Mouse (Mus musculus) adrenal gland, postnatal 36 days (tissue): ENCODE measurements around the gene Pip5k1a. TPM values are rescaled to one million over a fixed set of nuclear protein-coding genes. Genes with fewer than 3 reads are reported as not detected.

Experiments used
- microRNA-seq: library from miRNA; unstranded; fragments of <30 nt; microRNA quantifications from one replicate; pipeline ENCODE4 v1.2.0, GENCODE M21; 2021
- total RNA-seq, 2 experiments: library from RNA; stranded (reverse); gene quantifications; 2 replicates each; pipeline ENCODE4 v1.2.3; 2021

Pip5k1a gene
- total RNA-seq, 2 experiments from 2014 or later = 41.8 to 58.9 TPM

Small RNA genes lying within 50 kb of the gene (microRNA-seq; reads per million reads assigned to microRNA genes)
- not detected for gene Mir8099-1

Other genes starting within 250 kb of the Pip5k1a start
- gene Psmb4, start 220.0 kb downstream of the Pip5k1a start, total RNA-seq = 100 to 1,000 TPM; 338 to 350 TPM
- 10 to 100 TPM; 40.5 to 81.7 TPM for gene Selenbp1, start 173.9 kb downstream of the Pip5k1a start, total RNA-seq
- 10 to 100 TPM; 24.0 to 24.6 TPM for gene Rfx5, start 152.9 kb downstream of the Pip5k1a start, total RNA-seq
- gene Pi4kb, start 132.2 kb downstream of the Pip5k1a start, total RNA-seq = 10 to 100 TPM; 61.8 to 62.9 TPM
- gene Zfp687, start 91.5 kb downstream of the Pip5k1a start, total RNA-seq = 10 to 100 TPM; 23.1 to 37.7 TPM
- gene Psmd4, start 64.3 kb downstream of the Pip5k1a start, total RNA-seq = 100 to 1,000 TPM; 284 to 331 TPM
- 10 to 100 TPM; 56.1 to 63.3 TPM for gene Vps72, start 4.1 kb upstream of the Pip5k1a start, total RNA-seq
- gene Tmod4, start 17.5 kb upstream of the Pip5k1a start, total RNA-seq = 1 to 10 TPM in 1 of 2 experiments, under 1 TPM in 1; 0.66 to 1.4 TPM
- 10 to 100 TPM; 33.8 to 35.4 TPM for gene Scnm1, start 27.1 kb upstream of the Pip5k1a start, total RNA-seq
- 1 to 10 TPM; 8.3 to 9.7 TPM for gene Lysmd1, start 27.2 kb upstream of the Pip5k1a start, total RNA-seq
- 1 to 10 TPM; 1.8 to 2.1 TPM for gene Tnfaip8l2, start 35.4 kb upstream of the Pip5k1a start, total RNA-seq
- 1 to 10 TPM; 2.3 to 3.7 TPM for gene Sema6c, start 53.5 kb upstream of the Pip5k1a start, total RNA-seq
- gene Gabpb2, start 111.0 kb upstream of the Pip5k1a start, total RNA-seq = 10 to 100 TPM; 21.3 to 22.6 TPM
- 10 to 100 TPM; 86.9 to 94.8 TPM for gene Cdc42se1, start 121.8 kb upstream of the Pip5k1a start, total RNA-seq
- 10 to 100 TPM in 1 of 2 experiments, 1 to 10 TPM in 1; 6.9 to 10.9 TPM for gene Mllt11, start 125.2 kb upstream of the Pip5k1a start, total RNA-seq
- gene Gm128, start 134.7 kb upstream of the Pip5k1a start, total RNA-seq = under 1 TPM; 0.17 to 0.26 TPM
- under 1 TPM in 1 of 2 experiments, not detected in 1; 0.89 TPM for gene Bnipl, start 144.3 kb upstream of the Pip5k1a start, total RNA-seq
- 100 to 1,000 TPM; 120 to 147 TPM for gene Mindy1, start 174.4 kb upstream of the Pip5k1a start, total RNA-seq
- gene Prune1, start 175.1 kb upstream of the Pip5k1a start, total RNA-seq = 10 to 100 TPM; 25.1 to 33.3 TPM
- gene Anxa9, start 200.2 kb upstream of the Pip5k1a start, total RNA-seq = 1 to 10 TPM; 1.1 to 3.3 TPM
- 100 to 1,000 TPM; 239 to 254 TPM for gene Cers2, start 207.9 kb upstream of the Pip5k1a start, total RNA-seq